Mouse (Mus musculus) spleen, adult 2 months (tissue): ENCODE data around the gene Psmc3ip.

ENCODE experiments used
- CTCF ChIP-seq: fragments of 200-500 bp; IDR thresholded peaks from 2 replicates; pipeline ENCODE4 v1.5.1; 2011; ENCODE audit warnings: mild to moderate bottlenecking, inconsistent platforms; ENCODE audit not compliant: insufficient read depth, insufficient read length, insufficient replicate concordance; ENCODE audit errors: extremely low read depth
- POLR2A ChIP-seq: fragments of 200-500 bp; IDR thresholded peaks from 2 replicates; pipeline ENCODE4 v1.6.1; 2011; ENCODE audit warnings: low read depth, low read length, inconsistent platforms

- TF ChIP-seq POLR2A = no peak
- no peak for TF ChIP-seq CTCF
Measured at GRCm38 (mm10) chr11:101087682-101088055, 7.6 kb downstream of the Psmc3ip start.
